Mouse (Mus musculus): Measurements from ENCODE around the gene Alkbh7.

Alkbh7 gene

GRCm38 (mm10) chr17:57032854-57033253 is 35.7 kb downstream of the Alkbh7 start:
- no peak for DNase-seq

- peak; percentile 34 for DNase-seq
These were observed 41.8 kb downstream of the Alkbh7 start for GRCm38 (mm10) chr17:57038978-57039377.

- no peak for DNase-seq
These were observed 44.4 kb downstream of the Alkbh7 start, which contains the start of gene Slc25a41 for GRCm38 (mm10) chr17:57041554-57041953. Slc25a41 (minus strand) TSS chr17:57041654.

- no peak for DNase-seq
These were observed 50.3 kb downstream of the Alkbh7 start for GRCm38 (mm10) chr17:57047406-57047805.

GRCm38 (mm10) chr17:57048816-57049215 is 51.7 kb downstream of the Alkbh7 start:
- DNase-seq, result no peak
